Mouse (Mus musculus) embryonic facial prominence, embryonic 10.5 days (tissue): ENCODE measurements at regions not wholly inside any gene's neighbourhood (a gene's known extent, or its start where the extent isn't known, plus 50 kb on each side); places are given as distances from the start of the nearest gene placed in this dataset.
"Not testable (repeated sequence)": the region's sequence is repeated elsewhere in the genome, so short reads cannot be mapped to it uniquely, and the experiment has no call there.

Experiments used
- DNase-seq: peaks from one replicate; pipeline ENCODE4 v3.0.0-alpha.2; 2017; ENCODE audit warnings: low spot score
- H3K27ac ChIP-seq: fragments of 300-500 bp; sonication (generic); replicated peaks from 2 replicates; pipeline ENCODE4 v1.5.1; 2016; ENCODE audit warnings: mild to moderate bottlenecking
- H3K27me3 ChIP-seq: fragments of 300-500 bp; sonication (generic); replicated peaks from 2 replicates; pipeline ENCODE4 v1.6.1; 2016; ENCODE audit warnings: low read depth, mild to moderate bottlenecking; ENCODE audit not compliant: poor library complexity, severe bottlenecking
- H3K36me3 ChIP-seq: fragments of 300-500 bp; sonication (generic); replicated peaks from 2 replicates; pipeline ENCODE4 v1.6.1; 2016; ENCODE audit warnings: mild to moderate bottlenecking, moderate library complexity
- H3K4me1 ChIP-seq: fragments of 300-500 bp; sonication (generic); 2 replicates; pipeline ENCODE4 v1.6.1; 2016
- H3K4me3 ChIP-seq: fragments of 300-500 bp; sonication (generic); 2 replicates; pipeline ENCODE4 v1.5.1; 2016; ENCODE audit warnings: mild to moderate bottlenecking, moderate library complexity
- H3K9me3 ChIP-seq: fragments of 300-500 bp; sonication (generic); 2 replicates; pipeline ENCODE4 v1.6.1; 2016; ENCODE audit warnings: mild to moderate bottlenecking
- WGBS: fragments of 180-500 bp; shearing (Covaris S2); methylation state at CpG from one replicate; pipeline ENCODE4 v1.1.7; 2016; 5-methylcytosine and 5-hydroxymethylcytosine counted together

DNA sequence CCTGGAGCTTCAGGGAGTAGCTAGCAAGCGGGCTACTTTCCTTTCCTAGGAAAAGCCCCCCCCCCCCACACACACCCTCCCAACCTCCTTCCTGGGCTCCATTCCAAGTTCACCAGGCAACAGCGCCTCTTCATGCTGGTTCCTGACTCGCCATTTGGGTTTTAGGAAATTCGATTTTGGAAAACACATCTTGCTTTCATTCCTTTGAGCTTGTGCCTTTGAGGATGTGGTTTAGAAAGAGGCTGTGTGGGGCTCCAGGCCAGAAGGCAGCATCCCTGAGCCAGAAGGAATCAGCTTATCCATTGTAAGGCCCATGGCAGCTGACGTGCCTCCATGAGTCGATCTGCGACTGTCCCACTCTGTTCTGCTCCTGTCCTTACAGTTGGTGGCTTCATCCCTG lies 427.9 kb upstream of the Auts2 start:
- peaks cover 8% of the 10 kb centered on the region; the same call in 1 of the 2 replicates for H3K4me1 ChIP-seq
- 89% methylated on average over 7 of the region's 7 CpGs for WGBS

DNA sequence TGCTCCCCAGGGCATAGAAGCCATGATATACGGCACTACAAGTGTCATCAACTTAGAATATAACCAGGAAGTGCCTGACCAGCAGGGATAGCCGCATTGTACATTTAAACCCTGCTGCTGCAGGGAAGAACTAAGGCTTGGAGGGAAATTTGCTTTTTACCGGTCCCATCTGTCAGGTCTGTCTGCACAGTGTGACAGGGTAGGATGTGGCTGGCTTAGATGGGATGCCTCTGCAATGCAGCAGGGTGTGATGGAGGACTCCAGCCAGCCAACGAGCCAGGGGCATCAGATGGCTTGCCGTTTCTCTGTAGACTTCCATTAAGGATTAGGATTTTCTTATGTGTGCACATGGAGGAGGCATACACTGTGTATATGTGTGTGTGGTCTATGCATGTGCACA lies 426.2 kb upstream of the Auts2 start:
- no peak overlapping the region for H3K4me3 ChIP-seq
- DNase-seq, result no peak
- no peaks in the 10 kb centered on the region for H3K27me3 ChIP-seq
- 0 out of 2 replicates have a peak, but pooled peaks cover 5% of the 10 kb centered on the region for H3K9me3 ChIP-seq
- no peaks in the 10 kb centered on the region for H3K36me3 ChIP-seq
- H3K27ac ChIP-seq, result no peak overlapping the region
- WGBS, result 82% methylated on average over 5 of the region's 5 CpGs
- H3K4me1 ChIP-seq, result peaks cover 8% of the 10 kb centered on the region; the same call in 1 of the 2 replicates

More for the DNA sequence above, 427.9 kb upstream of the Auts2 start:
- Histone ChIP-seq H3K36me3 (no peaks in the 10 kb centered on the region), H3K9me3 (0 out of 2 replicates have a peak, but pooled peaks cover 5% of the 10 kb centered on the region), H3K4me3 (no peak overlapping the region), H3K27me3 (no peaks in the 10 kb centered on the region), H3K27ac (no peak overlapping the region)
- no peak for DNase-seq

DNA sequence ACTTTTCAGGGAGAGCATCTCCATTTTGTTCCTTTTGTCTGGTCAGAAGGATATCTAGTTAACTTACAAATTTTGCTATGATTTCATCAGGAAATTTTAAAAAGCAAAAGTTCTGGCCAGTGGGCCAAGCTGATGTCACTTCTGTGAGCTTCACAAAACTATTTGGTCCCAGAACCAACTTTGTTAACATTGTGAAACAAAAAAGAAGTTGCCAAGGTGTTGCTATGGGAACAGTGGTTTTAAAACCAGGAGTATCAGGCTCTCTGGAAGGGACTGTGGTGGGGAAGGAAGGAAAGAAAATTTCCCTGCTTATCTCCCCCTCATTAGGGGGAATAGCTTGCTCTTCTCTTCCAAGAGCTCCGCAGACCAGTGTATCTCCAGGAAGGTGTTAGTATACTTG lies 416.8 kb upstream of the Auts2 start:
- no peaks in the 10 kb centered on the region for H3K9me3 ChIP-seq
- 97% methylated on average over 1 of the region's 1 CpGs for WGBS

DNA sequence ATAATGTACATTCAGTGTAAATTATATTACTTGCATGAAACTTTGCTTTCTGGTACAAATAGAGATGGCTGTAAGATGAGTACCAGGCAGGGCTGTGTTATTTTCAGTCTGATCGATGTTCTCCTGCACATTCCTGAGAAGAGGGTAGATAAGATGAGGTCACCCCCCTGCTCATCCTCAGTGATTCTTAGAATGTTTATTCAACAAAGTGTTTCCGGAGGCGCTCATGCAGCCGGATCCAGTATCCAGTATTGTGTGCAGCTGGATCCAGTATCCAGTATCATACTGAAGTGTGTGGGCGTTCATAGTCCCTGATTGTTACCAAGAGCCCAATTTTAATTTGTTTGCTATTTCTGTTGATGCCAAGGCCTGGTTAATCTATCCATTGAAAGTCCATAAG lies 413.0 kb upstream of the Auts2 start:
- Histone ChIP-seq H3K9me3 (no peaks in the 10 kb centered on the region), H3K27me3 (no peaks in the 10 kb centered on the region), H3K36me3 (no peaks in the 10 kb centered on the region), H3K27ac (no peak overlapping the region), H3K4me3 (no peak overlapping the region), H3K4me1 (no peaks in the 10 kb centered on the region)
- 61% methylated on average over 5 of the region's 5 CpGs for WGBS
- no peak for DNase-seq

More for the DNA sequence above, 416.8 kb upstream of the Auts2 start:
- H3K36me3 ChIP-seq, result no peaks in the 10 kb centered on the region
- no peaks in the 10 kb centered on the region for H3K4me1 ChIP-seq
- no peak for DNase-seq
- H3K27ac ChIP-seq, result no peak overlapping the region
- no peaks in the 10 kb centered on the region for H3K27me3 ChIP-seq
- no peak overlapping the region for H3K4me3 ChIP-seq

DNA sequence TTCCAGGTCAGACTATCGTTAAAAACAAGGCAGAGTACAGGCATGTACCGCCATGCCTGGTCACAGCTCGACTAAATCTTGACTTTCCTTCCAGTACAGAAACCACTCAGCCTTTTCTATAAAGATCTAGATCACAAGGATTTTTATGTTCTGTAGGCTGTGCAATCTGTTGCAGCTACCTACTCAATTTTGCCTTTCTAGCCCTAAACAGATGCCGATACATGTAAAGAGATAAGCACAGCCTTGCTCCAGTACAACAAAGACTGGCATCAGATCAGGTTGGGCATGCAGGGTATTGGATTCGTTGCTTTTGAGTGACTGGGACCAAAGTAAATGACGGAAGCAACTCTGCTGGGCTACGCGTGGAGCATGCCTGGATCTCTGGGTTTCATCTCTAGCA lies 411.9 kb upstream of the Auts2 start:
- Histone ChIP-seq H3K9me3 (no peaks in the 10 kb centered on the region), H3K27me3 (no peaks in the 10 kb centered on the region), H3K4me1 (no peaks in the 10 kb centered on the region), H3K36me3 (no peaks in the 10 kb centered on the region), H3K4me3 (no peak overlapping the region), H3K27ac (no peak overlapping the region)
- 93% methylated on average over 8 of the region's 8 CpGs for WGBS
- DNase-seq, result no peak

DNA sequence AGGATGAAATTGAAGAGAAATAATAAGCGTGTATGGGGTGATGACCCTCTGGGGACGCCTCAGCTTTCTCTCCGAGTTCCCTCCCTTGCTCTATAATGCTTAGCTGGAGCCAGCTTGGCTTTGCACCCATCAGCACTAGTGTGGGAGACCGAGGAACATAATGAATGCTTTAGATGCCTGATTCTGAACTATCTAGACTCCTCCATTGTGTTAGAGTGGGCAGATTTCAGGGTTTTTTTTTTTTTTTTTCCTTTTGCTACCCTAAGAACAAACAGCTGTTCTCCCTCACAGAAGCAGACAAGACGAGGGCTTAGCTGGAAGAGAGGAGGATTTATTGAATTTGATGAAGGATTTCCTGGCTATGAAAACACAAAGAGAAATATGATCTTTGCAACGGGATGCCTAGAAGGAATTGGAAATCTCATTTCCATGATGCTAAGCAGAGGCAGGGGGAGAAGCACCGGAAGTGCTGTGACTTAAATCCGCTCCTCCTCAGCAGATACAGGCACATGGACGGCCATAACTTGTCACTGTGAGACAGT lies 390.4 kb upstream of the Auts2 start:
- H3K27ac ChIP-seq, result no peak overlapping the region
- peaks cover 3% of the 10 kb centered on the region; the same call in 1 of the 2 replicates for H3K4me1 ChIP-seq
- 61% methylated on average over 9 of the region's 9 CpGs for WGBS
- no peak for DNase-seq
- no peak overlapping the region for H3K4me3 ChIP-seq
- H3K36me3 ChIP-seq, result no peaks in the 10 kb centered on the region
- no peaks in the 10 kb centered on the region for H3K27me3 ChIP-seq
- no peaks in the 10 kb centered on the region for H3K9me3 ChIP-seq

DNA sequence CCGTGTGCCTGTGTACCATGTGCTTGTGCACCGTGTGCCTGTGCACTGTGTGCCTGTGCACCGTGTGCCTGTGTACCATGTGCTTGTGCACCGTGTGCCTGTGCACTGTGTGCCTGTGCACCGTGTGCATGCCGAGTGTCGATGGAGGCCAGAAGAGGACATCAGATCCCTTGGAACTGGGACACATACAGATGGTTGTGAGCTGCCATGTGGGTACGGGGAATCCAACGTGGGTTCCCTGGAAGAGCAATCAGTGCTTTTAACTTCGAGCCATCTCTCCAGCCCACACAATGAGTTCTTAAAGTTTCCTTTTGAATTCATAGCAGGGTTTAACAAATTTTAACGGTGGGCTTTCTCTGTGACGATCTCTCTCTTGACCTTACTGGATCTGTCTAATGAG lies 386.8 kb upstream of the Auts2 start:
- not testable (repeated sequence) for DNase-seq, H3K4me3 ChIP-seq, H3K4me1 ChIP-seq, H3K27ac ChIP-seq, H3K27me3 ChIP-seq, H3K9me3 ChIP-seq, H3K36me3 ChIP-seq
- WGBS, result 92% methylated on average over 12 of the region's 12 CpGs

DNA sequence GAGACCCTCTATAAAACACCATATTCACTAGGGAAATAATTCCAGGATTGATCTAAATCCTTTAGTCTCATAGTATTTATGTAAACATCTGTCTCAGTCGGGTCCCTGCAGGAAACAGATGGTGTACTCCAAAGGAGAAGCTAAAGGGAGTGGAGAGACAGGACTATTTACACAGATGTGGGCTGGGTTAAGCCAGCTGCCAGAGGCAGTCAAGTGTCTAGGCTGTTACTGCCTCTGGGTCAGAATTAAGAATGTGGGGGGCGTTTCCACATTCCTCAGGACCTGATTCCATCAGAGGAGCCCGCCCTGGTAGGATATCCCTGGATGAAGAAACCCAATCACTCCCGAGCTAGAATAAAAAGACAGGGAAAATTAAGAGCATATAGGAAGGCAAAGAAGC lies 380.2 kb upstream of the Auts2 start:
- no peaks in the 10 kb centered on the region for H3K27me3 ChIP-seq
- no peaks in the 10 kb centered on the region for H3K36me3 ChIP-seq
- no peak overlapping the region for H3K27ac ChIP-seq
- peaks cover 9% of the 10 kb centered on the region; the same call in 1 of the 2 replicates for H3K9me3 ChIP-seq
- peak; percentile 58 for DNase-seq
- H3K4me3 ChIP-seq, result no peak overlapping the region
- H3K4me1 ChIP-seq, result peaks cover 14% of the 10 kb centered on the region
- 26% methylated on average over 4 of the region's 4 CpGs for WGBS

DNA sequence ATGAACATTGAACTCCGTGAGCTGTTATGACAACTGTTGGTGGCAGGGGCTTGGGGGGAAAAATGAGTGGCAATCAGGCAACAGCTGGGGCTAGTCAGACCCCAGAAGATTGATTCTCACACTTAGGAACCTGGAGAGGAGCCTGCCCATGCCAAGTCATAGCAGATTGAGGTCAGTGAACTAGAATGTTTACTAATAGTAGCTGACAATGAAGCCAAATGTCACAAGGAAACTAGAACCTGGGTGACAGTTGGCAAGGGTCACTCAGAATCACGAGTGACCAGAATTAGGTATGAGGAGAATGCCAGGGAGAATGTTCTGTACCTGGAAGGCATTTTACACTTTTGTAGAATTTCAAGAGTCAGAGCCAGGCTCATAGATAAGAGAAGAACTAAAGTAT lies 365.9 kb upstream of the Auts2 start:
- Histone ChIP-seq H3K4me1 (no peaks in the 10 kb centered on the region), H3K27ac (no peak overlapping the region), H3K36me3 (no peaks in the 10 kb centered on the region), H3K4me3 (no peak overlapping the region), H3K27me3 (no peaks in the 10 kb centered on the region), H3K9me3 (no peaks in the 10 kb centered on the region)
- 76% methylated on average over 2 of the region's 2 CpGs for WGBS
- no peak for DNase-seq

DNA sequence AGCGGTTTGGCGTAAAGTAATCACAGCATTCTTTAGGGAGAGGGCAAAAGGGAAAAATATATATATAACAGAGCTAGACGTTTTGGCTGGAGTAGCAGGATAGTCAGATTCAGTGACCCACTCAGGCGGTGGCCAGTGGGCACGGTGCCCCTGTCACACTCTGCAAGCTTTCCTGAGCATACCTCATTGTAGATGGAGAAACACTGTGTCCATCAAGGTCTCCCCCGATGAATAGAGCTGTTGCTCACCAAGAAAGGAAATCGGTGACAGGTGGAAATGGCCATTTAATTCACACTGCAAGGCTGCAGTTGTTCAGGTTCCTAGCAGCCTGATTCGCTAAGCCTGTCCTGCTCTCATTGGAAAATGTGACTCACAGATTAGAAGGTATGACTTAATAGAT lies 365.1 kb upstream of the Auts2 start:
- H3K9me3 ChIP-seq, result no peaks in the 10 kb centered on the region
- no peaks in the 10 kb centered on the region for H3K4me1 ChIP-seq
- 87% methylated on average over 8 of the region's 8 CpGs for WGBS
- H3K36me3 ChIP-seq, result no peaks in the 10 kb centered on the region
- H3K4me3 ChIP-seq, result no peak overlapping the region
- no peaks in the 10 kb centered on the region for H3K27me3 ChIP-seq
- H3K27ac ChIP-seq, result no peak overlapping the region
- DNase-seq, result no peak

DNA sequence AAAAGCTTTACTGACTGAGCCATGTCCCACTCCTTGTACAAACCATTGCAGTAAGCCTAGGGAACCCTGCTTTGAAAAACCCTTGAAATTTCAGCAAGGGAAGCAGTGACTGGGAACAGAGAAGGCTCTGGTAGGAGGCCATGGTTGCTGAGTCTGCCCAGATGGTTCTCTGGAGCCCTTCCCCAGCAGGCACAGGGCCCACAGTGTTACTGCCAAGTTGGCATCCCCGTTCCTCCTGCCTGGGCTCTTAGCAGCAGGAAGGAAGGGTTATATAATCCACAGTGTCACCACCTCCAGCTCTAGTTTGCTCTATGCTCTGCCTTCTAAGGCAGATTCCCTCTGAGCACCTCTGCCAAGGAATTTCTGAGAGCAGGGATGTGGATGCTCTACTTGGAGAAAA lies 349.4 kb upstream of the Auts2 start:
- H3K36me3 ChIP-seq, result no peaks in the 10 kb centered on the region
- no peak overlapping the region for H3K27ac ChIP-seq
- H3K4me3 ChIP-seq, result no peak overlapping the region
- DNase-seq, result no peak
- 0 out of 2 replicates have a peak, but pooled peaks cover 4% of the 10 kb centered on the region for H3K4me1 ChIP-seq
- no peaks in the 10 kb centered on the region for H3K27me3 ChIP-seq
- 94% methylated on average over 1 of the region's 1 CpGs for WGBS
- H3K9me3 ChIP-seq, result no peaks in the 10 kb centered on the region

DNA sequence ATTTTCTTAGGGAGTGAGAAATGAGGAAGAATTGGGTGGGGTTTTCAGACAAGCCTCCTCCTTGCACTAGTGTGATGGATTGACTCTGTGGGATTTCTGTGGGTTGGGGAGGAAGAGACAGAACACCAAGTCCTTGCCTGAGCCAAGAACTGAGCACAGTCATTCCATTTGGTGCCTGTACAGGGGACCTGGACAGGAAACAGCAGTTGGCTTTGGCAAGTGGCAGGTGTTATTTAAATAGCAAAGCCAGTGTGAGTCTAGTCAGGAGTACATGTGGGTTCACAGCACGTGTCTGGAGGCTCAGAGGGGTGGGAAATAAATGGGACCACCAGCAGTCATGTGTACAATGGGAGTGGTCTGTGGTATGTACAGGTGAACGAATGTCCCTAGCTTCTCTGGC lies 341.0 kb upstream of the Auts2 start:
- Histone ChIP-seq H3K4me1 (no peaks in the 10 kb centered on the region), H3K9me3 (no peaks in the 10 kb centered on the region), H3K4me3 (no peak overlapping the region), H3K27me3 (peaks cover 20% of the 10 kb centered on the region), H3K36me3 (no peaks in the 10 kb centered on the region), H3K27ac (no peak overlapping the region)
- no peak for DNase-seq
- WGBS, result 75% methylated on average over 2 of the region's 2 CpGs

DNA sequence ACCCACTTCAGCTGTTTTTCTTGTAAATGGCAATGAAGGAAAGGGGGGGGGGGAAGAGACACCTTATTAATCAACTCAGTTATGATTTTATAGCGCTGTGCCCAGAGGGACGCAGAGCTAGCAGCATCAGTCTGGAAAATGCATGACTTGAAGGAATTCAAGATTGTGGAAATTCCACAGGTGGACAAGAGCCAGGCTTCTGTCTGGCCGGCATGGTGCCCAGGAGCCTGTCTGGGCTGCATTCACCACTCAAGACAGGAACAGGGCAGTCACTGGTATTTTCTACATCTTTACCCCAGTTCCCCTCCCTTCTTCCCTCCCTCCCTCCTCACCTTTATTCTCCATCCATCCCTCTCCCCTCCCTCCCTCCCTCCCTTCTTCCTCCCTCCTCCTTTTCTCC lies 339.1 kb upstream of the Auts2 start:
- 79% methylated on average over 3 of the region's 3 CpGs for WGBS
- H3K4me3 ChIP-seq, result no peak overlapping the region
- DNase-seq, result no peak
- H3K4me1 ChIP-seq, result no peaks in the 10 kb centered on the region
- H3K27me3 ChIP-seq, result peaks cover 20% of the 10 kb centered on the region
- no peak overlapping the region for H3K27ac ChIP-seq
- no peaks in the 10 kb centered on the region for H3K9me3 ChIP-seq
- H3K36me3 ChIP-seq, result no peaks in the 10 kb centered on the region

DNA sequence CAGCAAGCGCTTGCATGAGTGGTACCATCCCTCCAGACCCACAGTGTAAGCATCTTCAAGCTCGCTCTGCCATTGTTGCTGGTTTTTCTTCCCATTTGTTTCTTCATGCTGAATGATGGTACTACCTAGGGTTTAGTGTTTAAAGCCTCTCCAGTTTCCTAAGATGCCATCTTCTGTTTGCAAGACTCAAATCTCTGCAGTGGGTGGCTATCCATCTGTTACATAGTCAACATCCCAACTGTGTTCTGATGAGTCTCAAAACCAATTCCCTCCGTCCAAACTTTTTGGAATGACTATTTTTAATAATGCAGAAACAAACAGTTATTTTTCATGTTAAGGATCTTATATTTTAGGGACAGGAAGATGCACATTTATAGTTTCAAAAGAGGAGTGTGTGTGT lies 338.0 kb upstream of the Auts2 start:
- no peak overlapping the region for H3K4me3 ChIP-seq
- DNase-seq, result no peak

More for the DNA sequence above, 338.0 kb upstream of the Auts2 start:
- Histone ChIP-seq H3K9me3 (no peaks in the 10 kb centered on the region), H3K4me1 (peaks cover 11% of the 10 kb centered on the region), H3K27me3 (peaks cover 20% of the 10 kb centered on the region), H3K36me3 (no peaks in the 10 kb centered on the region), H3K27ac (no peak overlapping the region)
- 93% methylated on average over 3 of the region's 3 CpGs for WGBS
